Mouse (Mus musculus) activated CD4-positive, CD25-positive, alpha-beta regulatory T cell (primary cell): ENCODE results near the gene Olfr1443. TPM values are rescaled to one million over a fixed set of nuclear protein-coding genes. Genes with fewer than 3 reads are reported as not detected.

Source experiments
- polyA plus RNA-seq, 2 experiments: library from polyadenylated mRNA; unstranded; fragments of 100-300 nt; shearing (Covaris generic); gene quantifications; one replicate each; pipeline ENCODE4 v1.2.1; 2017

The Olfr1443 gene
- not detected for polyA plus RNA-seq

DNA sequence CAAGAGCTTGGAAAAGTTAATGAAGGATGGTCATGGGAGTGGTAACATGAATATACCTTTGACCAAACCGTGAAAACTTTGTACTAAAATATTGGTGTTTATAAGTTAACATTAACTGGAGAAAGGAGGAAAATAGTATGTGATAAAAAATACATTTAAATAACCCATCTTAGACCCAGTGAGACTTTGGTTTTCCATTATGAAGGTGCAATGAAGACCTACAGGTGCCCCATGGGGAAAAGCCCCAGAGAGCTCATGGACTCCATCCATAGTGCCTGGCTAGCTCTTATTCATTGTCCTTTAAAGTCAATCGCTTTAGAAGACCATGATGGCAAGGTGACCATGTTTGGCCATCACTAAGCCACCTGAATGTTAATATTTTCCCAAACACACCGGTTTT, at the start of gene Olfr1443:
Gene Olfr1443 (plus strand): TSS at position 301 of the 400 bp plus-strand sequence.

DNA sequence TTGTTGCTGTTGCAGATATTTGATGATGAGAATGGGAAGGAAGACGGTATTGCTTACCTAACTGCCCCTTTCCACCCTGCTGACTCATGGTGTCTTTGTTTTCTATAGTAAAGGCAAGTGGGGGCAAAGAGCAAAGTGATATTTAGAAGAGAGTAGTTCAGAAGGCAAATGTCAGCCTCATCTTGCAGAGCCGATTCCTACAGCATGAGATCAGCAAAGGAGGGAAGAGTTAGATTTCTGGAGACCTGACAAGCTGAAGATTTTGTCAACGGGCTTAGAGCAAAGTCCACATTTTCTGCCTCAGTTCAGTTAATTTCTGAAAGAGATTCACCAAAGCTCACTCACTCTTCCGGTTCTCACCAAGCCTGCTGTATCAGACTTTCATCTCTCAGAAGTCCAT, 44.7 kb upstream of the Olfr1443 start, which contains the start of gene Glyat:
Gene Glyat (plus strand): TSS at position 133 of the 400 bp plus-strand sequence.

DNA sequence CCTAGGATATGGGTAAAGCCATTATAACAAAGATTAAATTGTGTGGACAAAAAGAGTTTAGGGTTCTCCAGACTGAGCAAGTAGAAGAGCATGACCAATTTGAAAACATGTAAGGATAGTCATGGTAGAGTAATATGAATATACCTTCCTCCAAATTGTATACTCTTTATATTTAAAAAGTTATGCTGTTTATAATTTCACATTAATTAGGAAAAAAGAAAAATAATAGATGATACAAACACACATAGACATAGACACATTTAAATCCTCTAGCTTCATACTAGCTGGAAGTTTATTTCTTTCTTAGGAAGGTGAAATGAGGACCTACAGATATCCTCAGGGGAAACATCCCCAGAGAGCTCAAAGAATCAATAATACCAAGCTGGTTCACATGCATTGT, 7.8 kb upstream of the Olfr1443 start, which contains the start of gene Olfr1442:
Gene Olfr1442 (plus strand): TSS at position 301 of the 400 bp plus-strand sequence.

DNA sequence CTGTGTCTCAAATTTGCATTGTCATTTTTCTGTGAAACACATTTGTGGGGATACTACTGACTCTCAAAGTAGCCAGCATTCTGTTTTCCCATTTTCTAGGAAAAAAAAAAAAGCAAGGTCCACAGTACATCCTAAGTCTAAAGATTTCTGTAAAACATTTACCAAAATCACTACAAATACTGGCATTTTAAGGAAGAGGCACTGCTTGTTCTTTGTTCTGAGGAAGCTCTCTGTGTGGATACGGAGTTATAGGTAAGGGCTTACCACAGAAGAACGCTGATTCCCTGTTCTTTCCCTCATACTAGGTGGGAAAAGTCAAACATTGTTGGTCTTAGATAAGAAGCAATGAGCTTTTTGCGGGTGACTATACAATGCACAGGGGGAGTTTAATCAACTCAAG, 17.7 kb downstream of the Olfr1443 start, which contains the start of gene Keg1:
Gene Keg1 (plus strand): TSS at position 197 of the 400 bp plus-strand sequence.

Other genes with a start within 250 kb of the Olfr1443 start
- 1 to 10 TPM in 1 of 2 experiments, under 1 TPM in 1; 0.88 to 2.5 TPM for gene Mpeg1, start 217.3 kb upstream of the Olfr1443 start, polyA plus RNA-seq
- 1 to 10 TPM in 1 of 2 experiments, under 1 TPM in 1; 0.88 to 1.6 TPM for gene Dtx4, start 176.7 kb upstream of the Olfr1443 start, polyA plus RNA-seq
- 10 to 100 TPM; 26.4 to 53.7 TPM for gene Fam111a, start 132.4 kb upstream of the Olfr1443 start, polyA plus RNA-seq
- not detected for gene Gm4952, start 78.1 kb upstream of the Olfr1443 start, polyA plus RNA-seq
- gene Glyat, start 44.8 kb upstream of the Olfr1443 start, polyA plus RNA-seq = not detected
- under 1 TPM in 1 of 2 experiments, not detected in 1; 0.36 TPM for gene Olfr1442, start 7.7 kb upstream of the Olfr1443 start, polyA plus RNA-seq
- gene Keg1, start 17.7 kb downstream of the Olfr1443 start, polyA plus RNA-seq = not detected
- under 1 TPM in 1 of 2 experiments, not detected in 1; 0.26 TPM for gene Cntf, start 87.5 kb downstream of the Olfr1443 start, polyA plus RNA-seq
- 10 to 100 TPM; 21.0 to 22.1 TPM for gene Zfp91, start 118.0 kb downstream of the Olfr1443 start, polyA plus RNA-seq
- 100 to 1,000 TPM; 137 to 196 TPM for gene Lpxn, start 118.1 kb downstream of the Olfr1443 start, polyA plus RNA-seq
- not detected for gene Gm5244, start 168.6 kb downstream of the Olfr1443 start, polyA plus RNA-seq
- under 1 TPM in 1 of 2 experiments, not detected in 1; 0.73 TPM for gene Olfr1444, start 179.2 kb downstream of the Olfr1443 start, polyA plus RNA-seq
- under 1 TPM in 1 of 2 experiments, not detected in 1; 0.29 TPM for gene Olfr1445, start 205.7 kb downstream of the Olfr1443 start, polyA plus RNA-seq
- gene Olfr1446, start 215.4 kb downstream of the Olfr1443 start, polyA plus RNA-seq = not detected
- not detected for gene Olfr1447, start 225.6 kb downstream of the Olfr1443 start, polyA plus RNA-seq
- gene Olfr1448, start 246.3 kb downstream of the Olfr1443 start, polyA plus RNA-seq = under 1 TPM in 1 of 2 experiments, not detected in 1; 0.10 TPM